Mouse (Mus musculus) lung, postnatal 0 days (tissue): ENCODE measurements around the gene Grasp.

Experiments used
- CTCF ChIP-seq: IDR thresholded peaks from 2 replicates; pipeline ENCODE4 v1.5.1; 2016; ENCODE audit warnings: antibody characterized with exemption, mild to moderate bottlenecking
- EP300 ChIP-seq: IDR thresholded peaks from 2 replicates; pipeline ENCODE4 v1.6.1; 2016; ENCODE audit warnings: antibody characterized with exemption, mild to moderate bottlenecking, control low read depth

- TF ChIP-seq CTCF (no peak), EP300 (no peak)
These were observed 22.6 kb upstream of the Grasp start for GRCm38 (mm10) chr15:101201414-101201813.
